21 mouse cellular contexts compared by ENCODE assay signal in the genomic region with DNA sequence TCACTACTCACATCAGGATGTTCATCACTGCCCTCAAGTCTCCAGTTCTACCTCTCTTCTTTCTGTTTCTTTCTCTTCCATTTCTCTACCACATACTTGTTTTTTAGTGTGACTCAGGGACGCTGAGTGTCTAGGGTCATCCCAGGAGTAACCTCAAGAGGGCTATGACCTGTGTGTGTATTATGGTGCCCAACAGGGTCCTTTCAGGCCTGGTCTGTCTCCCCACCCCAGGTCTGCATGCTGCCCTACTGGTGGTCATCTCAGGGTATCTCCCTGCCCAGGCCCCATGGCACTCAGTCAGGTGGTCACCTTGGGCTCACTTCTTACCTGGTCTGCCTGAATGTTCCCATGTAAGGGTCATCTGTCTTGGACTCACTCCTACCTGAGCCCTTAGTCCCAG.
DNase-seq lines count a peak whose midpoint lies in the region; ATAC-seq and TF ChIP-seq lines count a peak whose summit lies in the region.
"Had no signal": no experiment of that assay in that cellular context is flagged by ENCODE, and none has a peak within 500 bp of the region (broad histone marks: within the 10 kb centered on the region; RNA-seq: fewer than 3 reads in every experiment).

No protein-coding gene starts in this region.

- DNase-seq in hindbrain, embryonic 14.5 days (ENCODE audit: low spot score) = no peak
- DNase-seq in hindbrain, embryonic 10.5 days (ENCODE audit: low spot score) = no peak
- no peak for DNase-seq in midbrain, embryonic 11.5 days (ENCODE audit: low spot score, missing footprints)
- DNase-seq in midbrain, postnatal 0 days (ENCODE audit: low spot score) = no peak
- no peak for DNase-seq in stomach, postnatal 0 days (ENCODE audit: low spot score)
- no peak for DNase-seq in T-cell, adult 2 months (ENCODE audit: low spot score)
- DNase-seq: adrenal gland, adult 8-10 months; adrenal gland, postnatal 36 days; cerebellum, adult 2 months; cerebellum, postnatal 10 days; gastrocnemius, postnatal 14 days; heart, adult 2 months had no signal

- H3K36me3 ChIP-seq in hindbrain, embryonic 14.5 days (replicated peaks; ENCODE audit: control insufficient read depth, insufficient read depth) = no peaks in the 10 kb centered on the region
- H3K36me3 ChIP-seq in hindbrain, embryonic 10.5 days = no peaks in the 10 kb centered on the region
- H3K36me3 ChIP-seq in midbrain, embryonic 11.5 days (ENCODE audit: control insufficient read depth, insufficient read depth, low read length) = no peaks in the 10 kb centered on the region
- H3K36me3 ChIP-seq in midbrain, postnatal 0 days (ENCODE audit: insufficient read depth, low read length) = no peaks in the 10 kb centered on the region
- no peaks in the 10 kb centered on the region for H3K36me3 ChIP-seq in embryonic facial prominence, embryonic 15.5 days
- no peaks in the 10 kb centered on the region for H3K36me3 ChIP-seq in stomach, postnatal 0 days (ENCODE audit: control insufficient read depth, insufficient read depth, low read length)
- H3K36me3 ChIP-seq: forebrain, embryonic 10.5 days; heart, embryonic 15.5 days; hindbrain, embryonic 15.5 days had no signal

- no peak overlapping the region for H3K27ac ChIP-seq in hindbrain, embryonic 14.5 days
- H3K27ac ChIP-seq in hindbrain, embryonic 10.5 days = no peak overlapping the region
- no peak overlapping the region for H3K27ac ChIP-seq in midbrain, embryonic 11.5 days (ENCODE audit: low read depth, low read length)
- no peak overlapping the region for H3K27ac ChIP-seq in midbrain, postnatal 0 days (ENCODE audit: low read depth, low read length)
- no peak overlapping the region for H3K27ac ChIP-seq in embryonic facial prominence, embryonic 15.5 days (replicated peaks)
- H3K27ac ChIP-seq in stomach, postnatal 0 days (replicated peaks) = no peak overlapping the region
- H3K27ac ChIP-seq: forebrain, embryonic 10.5 days; heart, adult 2 months; heart, embryonic 15.5 days; hindbrain, embryonic 15.5 days had no signal

- ATAC-seq in hindbrain, embryonic 14.5 days (ENCODE audit: low FRiP score) = peak; percentile 21; the same call in 1 of the 2 replicates
- ATAC-seq in midbrain, embryonic 11.5 days (ENCODE audit: low FRiP score) = peak; percentile 38; the same call in 1 of the 2 replicates
- no peak for ATAC-seq in midbrain, postnatal 0 days (ENCODE audit: low FRiP score)
- 0 out of 2 replicates have a peak, but pooled peaks have one; percentile 34 for ATAC-seq in embryonic facial prominence, embryonic 15.5 days (ENCODE audit: insufficient number of reproducible peaks, low FRiP score, low TSS enrichment, low read depth)
- 0 out of 2 replicates have a peak, but pooled peaks have one; percentile 15 for ATAC-seq in stomach, postnatal 0 days (ENCODE audit: low FRiP score, low TSS enrichment)
- ATAC-seq: forebrain, embryonic 16.5 days; inflammation-experienced regulatory T-cells, adult 6 months; intestine, postnatal 0 days had no signal

- H3K4me2 ChIP-seq in hindbrain, embryonic 14.5 days (replicated peaks) = no peak overlapping the region
- H3K4me2 ChIP-seq in midbrain, embryonic 11.5 days = no peak overlapping the region
- no peak overlapping the region for H3K4me2 ChIP-seq in midbrain, postnatal 0 days (ENCODE audit: low read depth, low read length, poor library complexity, severe bottlenecking)
- no peak overlapping the region for H3K4me2 ChIP-seq in embryonic facial prominence, embryonic 15.5 days (replicated peaks)
- no peak overlapping the region for H3K4me2 ChIP-seq in stomach, postnatal 0 days (replicated peaks; ENCODE audit: low read depth)
- H3K4me2 ChIP-seq: heart, embryonic 11.5 days; heart, embryonic 15.5 days; hindbrain, embryonic 15.5 days had no signal

- H3K4me3 ChIP-seq in hindbrain, embryonic 14.5 days (replicated peaks; ENCODE audit: low read length) = no peak overlapping the region
- H3K4me3 ChIP-seq in hindbrain, embryonic 10.5 days = no peak overlapping the region
- H3K4me3 ChIP-seq in midbrain, embryonic 11.5 days (ENCODE audit: low read depth, low read length) = no peak overlapping the region
- H3K4me3 ChIP-seq in midbrain, postnatal 0 days (ENCODE audit: low read depth, low read length) = no peak overlapping the region
- H3K4me3 ChIP-seq in embryonic facial prominence, embryonic 15.5 days (replicated peaks) = no peak overlapping the region
- H3K4me3 ChIP-seq in stomach, postnatal 0 days (ENCODE audit: low read depth, low read length) = no peak overlapping the region
- H3K4me3 ChIP-seq: erythroblast, embryonic 14.5 days; forebrain, embryonic 10.5 days; heart, adult 2 months; heart, embryonic 15.5 days; hindbrain, embryonic 15.5 days had no signal

- no peaks in the 10 kb centered on the region for H3K9me3 ChIP-seq in hindbrain, embryonic 14.5 days (ENCODE audit: control insufficient read depth, low read length)
- H3K9me3 ChIP-seq in hindbrain, embryonic 10.5 days = no peaks in the 10 kb centered on the region
- no peaks in the 10 kb centered on the region for H3K9me3 ChIP-seq in midbrain, embryonic 11.5 days (ENCODE audit: control insufficient read depth, low read length)
- no peaks in the 10 kb centered on the region for H3K9me3 ChIP-seq in midbrain, postnatal 0 days (ENCODE audit: low read length)
- no peaks in the 10 kb centered on the region for H3K9me3 ChIP-seq in embryonic facial prominence, embryonic 15.5 days (replicated peaks)
- no peaks in the 10 kb centered on the region for H3K9me3 ChIP-seq in stomach, postnatal 0 days (ENCODE audit: control insufficient read depth, low read length)
- H3K9me3 ChIP-seq: forebrain, embryonic 10.5 days; heart, embryonic 15.5 days; hindbrain, embryonic 15.5 days had no signal

- no peaks in the 10 kb centered on the region for H3K4me1 ChIP-seq in hindbrain, embryonic 14.5 days (replicated peaks; ENCODE audit: control insufficient read depth, insufficient read depth, low read length)
- H3K4me1 ChIP-seq in hindbrain, embryonic 10.5 days (replicated peaks) = no peaks in the 10 kb centered on the region
- H3K4me1 ChIP-seq in midbrain, embryonic 11.5 days (ENCODE audit: control insufficient read depth, insufficient read depth, low read length) = no peaks in the 10 kb centered on the region
- no peaks in the 10 kb centered on the region for H3K4me1 ChIP-seq in midbrain, postnatal 0 days (ENCODE audit: insufficient read depth, low read length)
- H3K4me1 ChIP-seq in embryonic facial prominence, embryonic 15.5 days = no peaks in the 10 kb centered on the region
- no peaks in the 10 kb centered on the region for H3K4me1 ChIP-seq in stomach, postnatal 0 days (replicated peaks; ENCODE audit: control insufficient read depth, insufficient read depth)
- H3K4me1 ChIP-seq: forebrain, embryonic 10.5 days; heart, embryonic 15.5 days; hindbrain, embryonic 15.5 days had no signal

- 79% methylated on average over 1 of the region's 1 CpGs for WGBS in hindbrain, embryonic 14.5 days
- 84% methylated on average over 1 of the region's 1 CpGs for WGBS in hindbrain, embryonic 10.5 days
- 96% methylated on average over 1 of the region's 1 CpGs for WGBS in midbrain, embryonic 11.5 days
- 86% methylated on average over 1 of the region's 1 CpGs for WGBS in midbrain, postnatal 0 days
- 85% methylated on average over 1 of the region's 1 CpGs for WGBS in embryonic facial prominence, embryonic 15.5 days
- WGBS in stomach, postnatal 0 days = 62% methylated on average over 1 of the region's 1 CpGs

- H3K27me3 ChIP-seq in hindbrain, embryonic 14.5 days (ENCODE audit: control insufficient read depth, insufficient read depth, low read length) = no peaks in the 10 kb centered on the region
- H3K27me3 ChIP-seq in hindbrain, embryonic 10.5 days (ENCODE audit: insufficient read depth, poor library complexity, severe bottlenecking) = no peaks in the 10 kb centered on the region
- H3K27me3 ChIP-seq in midbrain, embryonic 11.5 days (ENCODE audit: control insufficient read depth, insufficient read depth, low read length) = no peaks in the 10 kb centered on the region
- no peaks in the 10 kb centered on the region for H3K27me3 ChIP-seq in midbrain, postnatal 0 days (ENCODE audit: insufficient read depth, low read length)
- H3K27me3 ChIP-seq in embryonic facial prominence, embryonic 15.5 days = no peaks in the 10 kb centered on the region
- no peaks in the 10 kb centered on the region for H3K27me3 ChIP-seq in stomach, postnatal 0 days (ENCODE audit: control insufficient read depth, insufficient read depth, low read length)
- H3K27me3 ChIP-seq: heart, embryonic 15.5 days; hindbrain, embryonic 15.5 days had no signal

- no peak for TF ChIP-seq EP300 in stomach, postnatal 0 days (optimal IDR thresholded peaks at IDR 0.05)

- no peak for TF ChIP-seq CTCF in midbrain, postnatal 0 days (IDR thresholded peaks at IDR 0.05)
- no peak for TF ChIP-seq CTCF in stomach, postnatal 0 days (IDR thresholded peaks at IDR 0.05; ENCODE audit: low read depth)

- no peak overlapping the region for H3K9ac ChIP-seq in hindbrain, embryonic 14.5 days
- no peak overlapping the region for H3K9ac ChIP-seq in midbrain, embryonic 11.5 days (ENCODE audit: low read length)
- no peak overlapping the region for H3K9ac ChIP-seq in midbrain, postnatal 0 days (replicated peaks; ENCODE audit: low read length, poor library complexity, severe bottlenecking)
- no peak overlapping the region for H3K9ac ChIP-seq in embryonic facial prominence, embryonic 15.5 days
- no peak overlapping the region for H3K9ac ChIP-seq in stomach, postnatal 0 days (ENCODE audit: low read length)
- H3K9ac ChIP-seq: heart, embryonic 15.5 days; hindbrain, embryonic 15.5 days had no signal
